Mouse (Mus musculus): ENCODE results near the gene Slc15a5.
"Not testable (repeated sequence)": the region's sequence is repeated elsewhere in the genome, so short reads cannot be mapped to it uniquely, and the experiment has no call there.

The Slc15a5 gene

DNA sequence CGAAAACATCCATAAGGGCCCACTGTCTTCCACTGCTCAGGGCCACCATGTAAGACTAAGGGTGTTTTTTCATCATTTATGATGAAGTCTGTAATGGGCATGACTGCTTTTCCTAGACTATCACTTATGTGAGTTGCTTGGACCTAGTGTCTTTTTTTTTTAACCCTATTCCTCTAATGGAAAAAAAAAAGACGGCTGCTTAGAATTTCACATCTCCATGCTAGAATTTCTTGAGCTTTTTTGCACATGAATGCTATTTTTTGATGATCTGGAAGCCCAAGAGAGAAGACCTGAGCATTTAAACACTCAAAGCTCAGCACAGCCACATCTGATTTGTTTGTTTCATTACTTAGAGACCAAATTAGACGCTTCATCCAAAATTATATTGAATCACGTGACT is at the start of gene Slc15a5:
TSS of gene Slc15a5 (minus strand) at position 101 of the 400 bp plus-strand sequence.
- DNase-seq (ENCODE audit: low spot score in 2 of 2) = no peak

DNA sequence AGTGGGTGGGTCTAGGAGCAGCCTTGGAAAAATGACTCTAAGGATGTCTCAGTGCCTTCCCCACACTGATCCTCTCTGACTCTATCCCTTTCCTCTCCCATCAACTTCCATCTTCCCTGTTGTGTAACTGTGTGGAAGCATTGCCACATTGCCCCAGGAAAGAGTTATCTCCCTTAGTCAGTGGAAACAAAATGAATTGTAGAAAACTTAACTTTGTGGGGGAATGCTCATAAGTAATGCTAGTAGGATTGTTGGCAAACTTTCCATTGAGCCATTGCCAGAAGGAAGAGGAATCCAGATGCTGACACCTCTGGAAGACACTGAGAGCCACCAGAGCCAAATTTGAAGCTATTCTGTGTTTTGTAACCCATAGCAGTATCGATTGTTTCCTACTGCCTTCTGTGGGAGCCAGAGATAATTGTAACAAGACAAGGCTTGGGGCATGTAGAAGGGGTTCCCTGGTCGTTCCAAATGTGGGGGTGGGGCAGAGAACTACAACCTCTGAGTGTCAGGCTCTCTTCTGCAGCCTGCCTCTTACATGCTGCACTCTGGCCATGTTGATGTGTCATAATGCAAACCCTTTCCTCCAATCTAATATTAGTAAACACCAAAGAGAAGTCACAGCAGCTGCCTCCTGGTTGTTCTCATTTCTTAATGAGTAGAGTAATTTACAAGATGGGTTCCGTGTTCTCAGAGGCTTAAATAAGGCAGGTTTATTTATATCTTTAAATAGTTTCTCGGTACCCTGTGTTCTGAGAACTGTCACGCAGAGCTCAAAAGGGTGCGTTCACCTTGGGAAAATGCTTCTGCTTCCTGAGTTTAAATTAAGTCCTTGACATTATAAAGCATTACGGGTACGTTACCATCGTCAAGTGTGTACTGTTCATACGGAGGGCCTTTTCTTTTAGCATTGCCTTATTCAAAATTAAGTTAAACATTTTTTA is 48.9 kb upstream of the Slc15a5 start:
- no peak for DNase-seq (ENCODE audit: low spot score in 2 of 2)

GRCm38 (mm10) chr6:138117496-138117895 is 37.8 kb upstream of the Slc15a5 start:
- no peak for DNase-seq (ENCODE audit: low spot score in 2 of 2)

DNA sequence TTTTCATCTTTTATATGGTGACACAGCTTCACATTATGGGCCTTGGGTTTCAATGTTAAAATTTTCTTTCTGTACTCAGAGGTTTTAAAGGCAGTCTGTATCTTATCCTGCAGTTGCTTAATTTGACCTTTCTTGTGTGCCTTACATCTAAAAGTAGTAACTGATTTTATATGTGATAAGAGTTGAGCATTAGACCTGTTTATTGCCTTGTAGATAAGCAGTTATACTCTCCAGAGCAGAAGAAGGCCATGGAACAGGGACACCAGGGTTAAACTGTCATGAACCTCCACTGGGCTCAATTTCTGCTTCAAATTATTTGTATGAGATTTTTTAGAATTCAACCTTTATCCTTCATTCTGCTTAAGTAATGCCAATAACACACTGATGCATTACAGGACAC is 24.8 kb upstream of the Slc15a5 start:
- no peak for DNase-seq (ENCODE audit: low spot score in 2 of 2)

GRCm38 (mm10) chr6:138102940-138103339 is 23.2 kb upstream of the Slc15a5 start:
- no peak for DNase-seq (ENCODE audit: low spot score in 2 of 2)

GRCm38 (mm10) chr6:138101843-138102242 is 22.1 kb upstream of the Slc15a5 start:
- no peak for DNase-seq (ENCODE audit: low spot score in 2 of 2)

DNA sequence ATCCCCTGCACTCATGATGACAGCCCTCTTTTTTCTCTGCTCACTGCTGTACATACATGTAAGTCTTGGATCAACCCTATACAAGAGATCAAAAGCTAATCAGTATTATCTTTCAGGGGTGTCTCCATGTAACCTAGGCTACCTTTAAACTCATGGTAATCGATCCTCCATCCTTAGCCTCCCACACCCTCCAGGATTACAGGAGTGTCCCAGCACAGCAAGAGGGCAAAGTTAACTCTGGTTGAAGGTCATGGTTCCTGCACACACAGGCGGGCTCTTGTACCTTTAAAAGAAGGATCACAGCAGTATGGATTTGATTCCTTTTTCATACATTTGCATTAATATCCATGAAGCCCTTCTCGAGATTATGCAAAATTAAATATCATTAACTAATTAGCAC is 19.9 kb upstream of the Slc15a5 start:
- no peak for DNase-seq (ENCODE audit: low spot score in 2 of 2)

DNA sequence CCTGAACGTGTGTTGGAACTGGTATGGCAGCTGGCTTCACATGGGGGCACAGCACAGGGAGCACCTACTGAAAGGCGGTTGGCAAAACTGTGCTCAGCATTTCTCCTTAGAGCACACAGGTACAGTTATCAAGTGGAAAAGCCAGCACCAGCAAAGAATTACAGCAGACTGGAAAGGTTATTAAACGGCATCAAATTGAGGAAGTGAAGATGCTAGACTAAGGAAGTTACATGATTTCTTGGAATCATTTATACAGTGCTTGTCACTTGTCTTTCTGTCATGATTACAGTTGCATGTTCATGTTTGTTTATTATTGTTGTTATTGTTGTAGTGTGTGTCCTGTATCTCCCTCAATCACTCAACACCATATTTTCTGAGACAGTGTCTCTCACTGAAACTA is 15.3 kb upstream of the Slc15a5 start:
- no peak for DNase-seq (ENCODE audit: low spot score in 2 of 2)

- no peak for DNase-seq (ENCODE audit: low spot score in 2 of 2)
Observed at GRCm38 (mm10) chr6:138092432-138092831, 12.7 kb upstream of the Slc15a5 start.

- DNase-seq (ENCODE audit: low spot score in 2 of 2) = no peak
Observed at GRCm38 (mm10) chr6:138089084-138089483, 9.4 kb upstream of the Slc15a5 start.

GRCm38 (mm10) chr6:138086421-138086820 is 6.7 kb upstream of the Slc15a5 start:
- DNase-seq (ENCODE audit: low spot score in 2 of 2) = not testable (repeated sequence)

- DNase-seq (ENCODE audit: low spot score in 2 of 2) = no peak
Observed at GRCm38 (mm10) chr6:138080778-138081549, 1.2 kb upstream of the Slc15a5 start.

GRCm38 (mm10) chr6:138077681-138078439 is 1.9 kb downstream of the Slc15a5 start:
- DNase-seq (ENCODE audit: low spot score in 2 of 2) = no peak

GRCm38 (mm10) chr6:138075723-138076122 is 4.0 kb downstream of the Slc15a5 start:
- DNase-seq (ENCODE audit: low spot score in 2 of 2) = no peak

DNA sequence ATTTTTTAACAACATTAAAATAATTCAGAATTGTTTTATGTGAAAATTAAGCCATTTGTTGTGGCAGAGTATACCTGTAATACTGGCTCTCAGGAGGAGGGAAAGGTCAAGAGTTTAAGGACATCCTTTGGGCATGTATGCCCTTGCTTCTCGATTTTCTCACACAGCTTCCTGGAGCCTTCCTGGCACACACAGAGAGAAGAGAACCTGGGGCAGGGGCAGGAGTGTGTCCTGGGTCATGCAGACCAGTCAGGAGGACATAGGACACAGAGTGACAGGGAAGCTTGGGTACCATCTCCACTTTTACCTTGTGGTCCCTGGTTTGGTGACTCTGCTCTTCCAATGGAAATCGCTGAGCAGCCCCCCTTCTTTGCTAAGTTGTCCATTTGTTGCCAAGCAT is 6.2 kb downstream of the Slc15a5 start:
- DNase-seq (ENCODE audit: low spot score in 2 of 2) = no peak

DNA sequence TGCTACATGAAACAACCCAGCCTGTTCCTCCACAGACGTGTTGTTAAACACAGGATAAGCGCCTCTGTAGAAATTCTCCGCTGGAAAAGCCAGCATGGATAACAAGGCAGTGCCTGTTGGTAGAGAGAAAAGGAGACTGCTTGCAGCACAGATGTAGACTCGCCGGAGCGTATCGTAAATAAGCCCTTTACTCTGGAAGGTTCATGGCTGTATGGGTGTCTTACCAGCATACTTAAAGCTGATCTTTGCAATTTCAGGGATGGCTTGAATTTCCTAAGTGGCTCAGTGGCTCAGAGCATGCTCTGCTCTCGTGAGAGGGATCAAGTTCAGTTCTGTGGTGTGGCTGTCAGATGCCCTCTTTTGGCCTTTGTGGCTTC is 6.8 kb downstream of the Slc15a5 start:
- DNase-seq (ENCODE audit: low spot score in 2 of 2) = no peak

GRCm38 (mm10) chr6:138072110-138072962 is 7.4 kb downstream of the Slc15a5 start:
- no peak for DNase-seq (ENCODE audit: low spot score in 2 of 2)

DNA sequence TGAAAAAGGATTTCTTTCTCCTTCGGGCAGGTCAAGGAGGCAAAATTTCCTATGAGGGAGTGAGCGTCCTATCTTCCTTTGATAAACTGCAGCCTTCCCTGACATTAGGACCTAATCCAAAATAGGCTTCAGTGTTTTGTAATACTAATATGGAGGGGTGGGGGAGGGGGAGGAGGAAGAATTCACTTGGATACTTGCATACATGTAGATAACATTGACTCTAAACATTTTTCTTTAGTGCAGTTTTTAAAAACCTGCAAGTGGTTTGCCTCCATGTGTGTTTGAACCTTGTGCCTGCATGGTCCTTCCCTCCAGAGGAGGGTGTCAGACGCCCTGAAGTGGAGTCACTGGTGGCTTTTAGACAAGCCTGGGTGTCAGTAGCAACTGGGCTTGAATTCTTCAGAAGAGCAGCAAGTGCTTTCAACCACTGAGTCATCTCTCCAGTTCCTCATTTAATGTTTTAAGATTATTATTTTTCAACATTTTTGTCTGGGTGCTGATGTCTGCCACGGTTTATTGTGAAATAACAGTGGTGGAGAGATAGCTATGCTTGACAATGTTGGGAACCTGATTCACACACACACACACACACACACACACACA is 8.1 kb downstream of the Slc15a5 start:
- no peak for DNase-seq (ENCODE audit: low spot score in 2 of 2)

- DNase-seq (ENCODE audit: low spot score in 2 of 2) = no peak
Observed at GRCm38 (mm10) chr6:138070720-138071504, 8.8 kb downstream of the Slc15a5 start.

- no peak for DNase-seq (ENCODE audit: low spot score in 2 of 2)
Observed at GRCm38 (mm10) chr6:138069921-138070320, 9.8 kb downstream of the Slc15a5 start.
